Mouse (Mus musculus) liver, embryonic 16.5 days (tissue): Measurements from ENCODE around the gene Adam12. TPM values are rescaled to one million over a fixed set of nuclear protein-coding genes. Genes with fewer than 3 reads are reported as not detected.

Experiments
- ATAC-seq: fragments of 200-750 bp; cut with Nextera tagmentation; 2 replicates; pipeline ENCODE4 v1.8.0; 2017; ENCODE audit warnings: low read depth, mild to moderate bottlenecking, moderate number of reproducible peaks, moderate library complexity
- H3K27ac ChIP-seq: fragments of 300-500 bp; sonication (generic); 2 replicates; pipeline ENCODE4 v1.5.1; 2014; ENCODE audit warnings: mild to moderate bottlenecking, low read length
- H3K27me3 ChIP-seq: fragments of 300-500 bp; sonication (generic); 2 replicates; pipeline ENCODE4 v1.6.1; 2014; ENCODE audit warnings: low read depth, low read length, mixed read lengths; ENCODE audit not compliant: control insufficient read depth, insufficient read depth
- H3K36me3 ChIP-seq: fragments of 300-500 bp; sonication (generic); 2 replicates; pipeline ENCODE4 v1.6.1; 2014; ENCODE audit warnings: mild to moderate bottlenecking; ENCODE audit not compliant: control insufficient read depth, insufficient read depth
- H3K4me1 ChIP-seq: fragments of 300-500 bp; sonication (generic); 2 replicates; pipeline ENCODE4 v1.6.1; 2014; ENCODE audit warnings: low read depth, low read length, mixed read lengths; ENCODE audit not compliant: control insufficient read depth
- H3K4me2 ChIP-seq: fragments of 300-500 bp; sonication (generic); 2 replicates; pipeline ENCODE4 v1.6.1; 2014; ENCODE audit warnings: low read depth, low read length, mixed read lengths
- H3K4me3 ChIP-seq: fragments of 300-500 bp; sonication (generic); 2 replicates; pipeline ENCODE4 v1.5.1; 2014; ENCODE audit warnings: low read depth, mild to moderate bottlenecking, low read length
- H3K9ac ChIP-seq: fragments of 300-500 bp; sonication (generic); 2 replicates; pipeline ENCODE4 v1.6.1; 2014; ENCODE audit warnings: low read depth, low read length
- H3K9me3 ChIP-seq: fragments of 300-500 bp; sonication (generic); replicated peaks from 2 replicates; pipeline ENCODE4 v1.6.1; 2016; ENCODE audit warnings: low read length; ENCODE audit not compliant: control insufficient read depth
- WGBS: fragments of 180-500 bp; shearing (Covaris S2); extraction: QIAGEN DNeasy Blood & Tissue Kit; methylation state at CpG from one replicate; pipeline ENCODE4 v1.1.7; 2014; ENCODE audit not compliant: insufficient replicate concordance; 5-methylcytosine and 5-hydroxymethylcytosine counted together
- polyA plus RNA-seq: library from polyadenylated mRNA; unstranded; fragments of >200 nt; fragmentation: Nextera tagmentation; extraction: Ambion mirVana; gene quantifications from 2 replicates; pipeline ENCODE4 v1.2.1, GENCODE M21; 2015

Gene Adam12
- polyA plus RNA-seq, 1 experiment from 2014 or later = 1.4 TPM

GRCm38 (mm10) chr7:133870265-133870664 is 361.7 kb downstream of the Adam12 start:
- no peak overlapping the region for H3K9ac ChIP-seq
- H3K27me3 ChIP-seq = no peaks in the 10 kb centered on the region
- no peak for ATAC-seq
- 41% methylated on average over 4 of the region's 4 CpGs for WGBS
- H3K9me3 ChIP-seq = no peaks in the 10 kb centered on the region
- no peak overlapping the region for H3K4me2 ChIP-seq
- H3K36me3 ChIP-seq = no peaks in the 10 kb centered on the region
- H3K27ac ChIP-seq = no peak overlapping the region
- H3K4me1 ChIP-seq = no peaks in the 10 kb centered on the region
- H3K4me3 ChIP-seq = no peak overlapping the region

GRCm38 (mm10) chr7:133863684-133864083 is 368.3 kb downstream of the Adam12 start:
- 66% methylated on average over 4 of the region's 4 CpGs for WGBS

GRCm38 (mm10) chr7:133863151-133863550 is 368.8 kb downstream of the Adam12 start:
- Histone ChIP-seq H3K27ac (no peak overlapping the region), H3K4me2 (no peak overlapping the region), H3K36me3 (no peaks in the 10 kb centered on the region), H3K4me3 (no peak overlapping the region), H3K4me1 (no peaks in the 10 kb centered on the region), H3K27me3 (no peaks in the 10 kb centered on the region), H3K9ac (no peak overlapping the region), H3K9me3 (no peaks in the 10 kb centered on the region)
- 56% methylated on average over 3 of the region's 3 CpGs for WGBS
- no peak for ATAC-seq

More at GRCm38 (mm10) chr7:133863684-133864083, 368.3 kb downstream of the Adam12 start:
- H3K27ac ChIP-seq = no peak overlapping the region
- no peaks in the 10 kb centered on the region for H3K4me1 ChIP-seq
- H3K9me3 ChIP-seq = no peaks in the 10 kb centered on the region
- no peaks in the 10 kb centered on the region for H3K27me3 ChIP-seq
- no peak overlapping the region for H3K4me3 ChIP-seq
- ATAC-seq = no peak
- H3K36me3 ChIP-seq = no peaks in the 10 kb centered on the region
- H3K9ac ChIP-seq = no peak overlapping the region
- no peak overlapping the region for H3K4me2 ChIP-seq

- no peak overlapping the region for H3K27ac ChIP-seq
- no peak for ATAC-seq
- H3K4me1 ChIP-seq = no peaks in the 10 kb centered on the region
- H3K27me3 ChIP-seq = no peaks in the 10 kb centered on the region
- no peaks in the 10 kb centered on the region for H3K9me3 ChIP-seq
- 70% methylated on average over 5 of the region's 5 CpGs for WGBS
- no peak overlapping the region for H3K4me2 ChIP-seq
- H3K9ac ChIP-seq = no peak overlapping the region
- no peaks in the 10 kb centered on the region for H3K36me3 ChIP-seq
- no peak overlapping the region for H3K4me3 ChIP-seq
Observed at GRCm38 (mm10) chr7:133862723-133863122, 369.2 kb downstream of the Adam12 start.

GRCm38 (mm10) chr7:133862233-133862632 is 369.7 kb downstream of the Adam12 start:
- no peak overlapping the region for H3K4me3 ChIP-seq
- no peaks in the 10 kb centered on the region for H3K4me1 ChIP-seq
- WGBS = 73% methylated on average over 6 of the region's 6 CpGs
- H3K4me2 ChIP-seq = no peak overlapping the region
- H3K27ac ChIP-seq = no peak overlapping the region
- no peaks in the 10 kb centered on the region for H3K9me3 ChIP-seq
- ATAC-seq = no peak
- H3K27me3 ChIP-seq = no peaks in the 10 kb centered on the region
- H3K36me3 ChIP-seq = no peaks in the 10 kb centered on the region
- no peak overlapping the region for H3K9ac ChIP-seq

GRCm38 (mm10) chr7:133859548-133859947 is 372.4 kb downstream of the Adam12 start:
- Histone ChIP-seq H3K27ac (no peak overlapping the region), H3K27me3 (no peaks in the 10 kb centered on the region), H3K4me1 (no peaks in the 10 kb centered on the region), H3K36me3 (no peaks in the 10 kb centered on the region), H3K4me3 (no peak overlapping the region), H3K4me2 (no peak overlapping the region), H3K9ac (no peak overlapping the region), H3K9me3 (no peaks in the 10 kb centered on the region)
- 41% methylated on average over 4 of the region's 4 CpGs for WGBS
- ATAC-seq = no peak

GRCm38 (mm10) chr7:133858506-133858905 is 373.4 kb downstream of the Adam12 start:
- ATAC-seq = no peak
- Histone ChIP-seq H3K4me2 (no peak overlapping the region), H3K36me3 (no peaks in the 10 kb centered on the region), H3K27ac (no peak overlapping the region), H3K9ac (no peak overlapping the region), H3K9me3 (no peaks in the 10 kb centered on the region), H3K27me3 (no peaks in the 10 kb centered on the region), H3K4me1 (no peaks in the 10 kb centered on the region), H3K4me3 (no peak overlapping the region)
- 62% methylated on average over 3 of the region's 3 CpGs for WGBS

- Histone ChIP-seq H3K9me3 (no peaks in the 10 kb centered on the region), H3K36me3 (no peaks in the 10 kb centered on the region), H3K4me2 (no peak overlapping the region), H3K4me1 (no peaks in the 10 kb centered on the region), H3K27ac (no peak overlapping the region), H3K9ac (no peak overlapping the region), H3K4me3 (no peak overlapping the region), H3K27me3 (no peaks in the 10 kb centered on the region)
- no peak for ATAC-seq
- WGBS = 13% methylated on average over 3 of the region's 3 CpGs
Observed at GRCm38 (mm10) chr7:133856278-133856677, 375.7 kb downstream of the Adam12 start.

- Histone ChIP-seq H3K27me3 (no peaks in the 10 kb centered on the region), H3K4me1 (no peaks in the 10 kb centered on the region), H3K4me2 (no peak overlapping the region), H3K4me3 (no peak overlapping the region), H3K36me3 (no peaks in the 10 kb centered on the region), H3K9me3 (no peaks in the 10 kb centered on the region), H3K27ac (no peak overlapping the region), H3K9ac (no peak overlapping the region)
- no peak for ATAC-seq
Observed at GRCm38 (mm10) chr7:133850735-133851134, 381.2 kb downstream of the Adam12 start.

- no peak overlapping the region for H3K4me2 ChIP-seq
- H3K4me1 ChIP-seq = no peaks in the 10 kb centered on the region
- WGBS = 54% methylated on average over 2 of the region's 2 CpGs
- H3K36me3 ChIP-seq = no peaks in the 10 kb centered on the region
- H3K27me3 ChIP-seq = no peaks in the 10 kb centered on the region
- H3K9ac ChIP-seq = no peak overlapping the region
- H3K9me3 ChIP-seq = no peaks in the 10 kb centered on the region
- ATAC-seq = no peak
- H3K27ac ChIP-seq = no peak overlapping the region
- H3K4me3 ChIP-seq = no peak overlapping the region
Observed at GRCm38 (mm10) chr7:133848180-133848579, 383.8 kb downstream of the Adam12 start.
